Mouse (Mus musculus): ENCODE results near the gene Mok. TPM values are rescaled to one million over a fixed set of nuclear protein-coding genes. Genes with fewer than 3 reads are reported as not detected.

The Mok gene
- polyA plus RNA-seq, 1 experiment from 2014 or later = 14.3 TPM

- 89% methylated on average over 5 of the region's 5 CpGs for WGBS
- Histone ChIP-seq H3K27ac (no peak overlapping the region), H3K4me3 (replicated peaks; ENCODE audit: low read length) (no peak overlapping the region)
Observed at GRCm38 (mm10) chr12:110802674-110803297, 38.0 kb downstream of the Mok start.

GRCm38 (mm10) chr12:110801876-110802464, 38.8 kb downstream of the Mok start:
- Histone ChIP-seq H3K4me3 (replicated peaks; ENCODE audit: low read length) (no peak overlapping the region), H3K4me1 (replicated peaks; ENCODE audit: control insufficient read depth, insufficient read depth, low read length) (0 out of 2 replicates have a peak, but pooled peaks cover 7% of the 10 kb centered on the region), H3K27ac (no peak overlapping the region), H3K9me3 (ENCODE audit: control insufficient read depth, low read length) (no peaks in the 10 kb centered on the region), H3K9ac (no peak overlapping the region), H3K27me3 (ENCODE audit: control insufficient read depth, insufficient read depth, low read length) (no peaks in the 10 kb centered on the region), H3K4me2 (replicated peaks) (no peak overlapping the region), H3K36me3 (replicated peaks; ENCODE audit: control insufficient read depth, insufficient read depth) (peaks cover 12% of the 10 kb centered on the region)
- WGBS = 79% methylated on average over 10 of the region's 10 CpGs
- DNase-seq (ENCODE audit: low spot score) = no peak
- 0 out of 2 replicates have a peak, but pooled peaks have one; percentile 28 for ATAC-seq (ENCODE audit: low FRiP score)

More at GRCm38 (mm10) chr12:110802674-110803297, 38.0 kb downstream of the Mok start:
- H3K4me1 ChIP-seq (replicated peaks; ENCODE audit: control insufficient read depth, insufficient read depth, low read length) = 0 out of 2 replicates have a peak, but pooled peaks cover 7% of the 10 kb centered on the region
- no peaks in the 10 kb centered on the region for H3K9me3 ChIP-seq (ENCODE audit: control insufficient read depth, low read length)
- H3K9ac ChIP-seq = no peak overlapping the region
- H3K36me3 ChIP-seq (replicated peaks; ENCODE audit: control insufficient read depth, insufficient read depth) = peaks cover 17% of the 10 kb centered on the region
- H3K27me3 ChIP-seq (ENCODE audit: control insufficient read depth, insufficient read depth, low read length) = no peaks in the 10 kb centered on the region
- no peak overlapping the region for H3K4me2 ChIP-seq (replicated peaks)
- DNase-seq (ENCODE audit: low spot score) = no peak
- ATAC-seq (ENCODE audit: low FRiP score) = no peak

GRCm38 (mm10) chr12:110799226-110799625, 41.5 kb downstream of the Mok start:
- H3K9me3 ChIP-seq (ENCODE audit: control insufficient read depth, low read length) = no peaks in the 10 kb centered on the region
- no peaks in the 10 kb centered on the region for H3K27me3 ChIP-seq (ENCODE audit: control insufficient read depth, insufficient read depth, low read length)
- ATAC-seq (ENCODE audit: low FRiP score) = no peak
- no peak for DNase-seq (ENCODE audit: low spot score)
- no peak overlapping the region for H3K27ac ChIP-seq
- no peak overlapping the region for H3K9ac ChIP-seq
- WGBS = 92% methylated on average over 4 of the region's 4 CpGs
- H3K36me3 ChIP-seq (replicated peaks; ENCODE audit: control insufficient read depth, insufficient read depth) = 0 out of 2 replicates have a peak, but pooled peaks cover 5% of the 10 kb centered on the region
- 0 out of 2 replicates have a peak, but pooled peaks cover 7% of the 10 kb centered on the region for H3K4me1 ChIP-seq (replicated peaks; ENCODE audit: control insufficient read depth, insufficient read depth, low read length)
- H3K4me3 ChIP-seq (replicated peaks; ENCODE audit: low read length) = no peak overlapping the region
- H3K4me2 ChIP-seq (replicated peaks) = no peak overlapping the region

- H3K27ac ChIP-seq = peak overlapping the region; percentile 54; the same call in 1 of the 2 replicates
- no peak overlapping the region for H3K4me2 ChIP-seq (replicated peaks)
- ATAC-seq (ENCODE audit: low FRiP score) (no peak), DNase-seq (ENCODE audit: low spot score) (no peak)
- WGBS = 88% methylated on average over 10 of the region's 10 CpGs
- H3K27me3 ChIP-seq (ENCODE audit: control insufficient read depth, insufficient read depth, low read length) = no peaks in the 10 kb centered on the region
- no peak overlapping the region for H3K4me3 ChIP-seq (replicated peaks; ENCODE audit: low read length)
- H3K9ac ChIP-seq = no peak overlapping the region
- peaks cover 5% of the 10 kb centered on the region; the same call in 1 of the 2 replicates for H3K36me3 ChIP-seq (replicated peaks; ENCODE audit: control insufficient read depth, insufficient read depth)
- H3K4me1 ChIP-seq (replicated peaks; ENCODE audit: control insufficient read depth, insufficient read depth, low read length) = 0 out of 2 replicates have a peak, but pooled peaks cover 3% of the 10 kb centered on the region
- no peaks in the 10 kb centered on the region for H3K9me3 ChIP-seq (ENCODE audit: control insufficient read depth, low read length)
Observed at GRCm38 (mm10) chr12:110797842-110798431, 42.8 kb downstream of the Mok start.

- Histone ChIP-seq H3K9me3 (ENCODE audit: control insufficient read depth, low read length) (no peaks in the 10 kb centered on the region), H3K27me3 (ENCODE audit: control insufficient read depth, insufficient read depth, low read length) (no peaks in the 10 kb centered on the region), H3K36me3 (replicated peaks; ENCODE audit: control insufficient read depth, insufficient read depth) (peaks cover 10% of the 10 kb centered on the region), H3K4me1 (replicated peaks; ENCODE audit: control insufficient read depth, insufficient read depth, low read length) (0 out of 2 replicates have a peak, but pooled peaks cover 3% of the 10 kb centered on the region), H3K9ac (no peak overlapping the region), H3K4me2 (replicated peaks) (no peak overlapping the region), H3K27ac (no peak overlapping the region), H3K4me3 (replicated peaks; ENCODE audit: low read length) (no peak overlapping the region)
- no peak for DNase-seq (ENCODE audit: low spot score)
- WGBS = 87% methylated on average over 6 of the region's 6 CpGs
- ATAC-seq (ENCODE audit: low FRiP score) = no peak
Observed at GRCm38 (mm10) chr12:110797202-110797601, 43.5 kb downstream of the Mok start.

- no peak for DNase-seq (ENCODE audit: low spot score)
- Histone ChIP-seq H3K9ac (no peak overlapping the region), H3K27me3 (ENCODE audit: control insufficient read depth, insufficient read depth, low read length) (no peaks in the 10 kb centered on the region), H3K9me3 (ENCODE audit: control insufficient read depth, low read length) (no peaks in the 10 kb centered on the region), H3K36me3 (replicated peaks; ENCODE audit: control insufficient read depth, insufficient read depth) (peaks cover 10% of the 10 kb centered on the region), H3K4me1 (replicated peaks; ENCODE audit: control insufficient read depth, insufficient read depth, low read length) (0 out of 2 replicates have a peak, but pooled peaks cover 3% of the 10 kb centered on the region), H3K27ac (no peak overlapping the region), H3K4me3 (replicated peaks; ENCODE audit: low read length) (no peak overlapping the region), H3K4me2 (replicated peaks) (no peak overlapping the region)
- ATAC-seq (ENCODE audit: low FRiP score) = no peak
- WGBS = 88% methylated on average over 6 of the region's 6 CpGs
Observed at GRCm38 (mm10) chr12:110796748-110797147, 44.0 kb downstream of the Mok start.

GRCm38 (mm10) chr12:110795035-110795434, 45.7 kb downstream of the Mok start:
- Histone ChIP-seq H3K9ac (no peak overlapping the region), H3K27me3 (ENCODE audit: control insufficient read depth, insufficient read depth, low read length) (no peaks in the 10 kb centered on the region), H3K36me3 (replicated peaks; ENCODE audit: control insufficient read depth, insufficient read depth) (peaks cover 10% of the 10 kb centered on the region), H3K4me2 (replicated peaks) (no peak overlapping the region), H3K27ac (no peak overlapping the region), H3K9me3 (ENCODE audit: control insufficient read depth, low read length) (no peaks in the 10 kb centered on the region), H3K4me1 (replicated peaks; ENCODE audit: control insufficient read depth, insufficient read depth, low read length) (0 out of 2 replicates have a peak, but pooled peaks cover 3% of the 10 kb centered on the region), H3K4me3 (replicated peaks; ENCODE audit: low read length) (no peak overlapping the region)
- ATAC-seq (ENCODE audit: low FRiP score) = no peak
- WGBS = 81% methylated on average over 6 of the region's 6 CpGs
- DNase-seq (ENCODE audit: low spot score) = no peak

GRCm38 (mm10) chr12:110791026-110791425, 49.7 kb downstream of the Mok start:
- no peaks in the 10 kb centered on the region for H3K27me3 ChIP-seq (ENCODE audit: control insufficient read depth, insufficient read depth, low read length)
- H3K36me3 ChIP-seq (replicated peaks; ENCODE audit: control insufficient read depth, insufficient read depth) = peaks cover 10% of the 10 kb centered on the region
- H3K4me1 ChIP-seq (replicated peaks; ENCODE audit: control insufficient read depth, insufficient read depth, low read length) = no peaks in the 10 kb centered on the region
- 96% methylated on average over 8 of the region's 8 CpGs for WGBS
- H3K4me2 ChIP-seq (replicated peaks) = no peak overlapping the region
- H3K4me3 ChIP-seq (replicated peaks; ENCODE audit: low read length) = no peak overlapping the region
- ATAC-seq (ENCODE audit: low FRiP score) (no peak), DNase-seq (ENCODE audit: low spot score) (no peak)
- H3K9me3 ChIP-seq (ENCODE audit: control insufficient read depth, low read length) = no peaks in the 10 kb centered on the region
- H3K9ac ChIP-seq = no peak overlapping the region
- no peak overlapping the region for H3K27ac ChIP-seq

- WGBS = 85% methylated on average over 4 of the region's 4 CpGs
- DNase-seq (ENCODE audit: low spot score) = no peak
- no peak overlapping the region for H3K4me3 ChIP-seq (replicated peaks; ENCODE audit: low read length)
- no peaks in the 10 kb centered on the region for H3K9me3 ChIP-seq (ENCODE audit: control insufficient read depth, low read length)
- no peak overlapping the region for H3K9ac ChIP-seq
- peaks cover 10% of the 10 kb centered on the region for H3K36me3 ChIP-seq (replicated peaks; ENCODE audit: control insufficient read depth, insufficient read depth)
- ATAC-seq (ENCODE audit: low FRiP score) = no peak
- no peak overlapping the region for H3K4me2 ChIP-seq (replicated peaks)
- no peak overlapping the region for H3K27ac ChIP-seq
- no peaks in the 10 kb centered on the region for H3K27me3 ChIP-seq (ENCODE audit: control insufficient read depth, insufficient read depth, low read length)
- no peaks in the 10 kb centered on the region for H3K4me1 ChIP-seq (replicated peaks; ENCODE audit: control insufficient read depth, insufficient read depth, low read length)
Observed at GRCm38 (mm10) chr12:110790580-110790979, 50.2 kb downstream of the Mok start.

Measured in hindbrain, embryonic 14.5 days (tissue).